Mouse (Mus musculus) C2C12 (cell line): ENCODE measurements at regions not wholly inside any gene's neighbourhood (a gene's known extent, or its start where the extent isn't known, plus 50 kb on each side); places are given as distances from the start of the nearest gene placed in this dataset.

Experiments
- H3K27me3 ChIP-seq: one replicate; pipeline ENCODE4 v1.6.1; 2011; ENCODE audit not compliant: control insufficient read depth, insufficient read depth, insufficient read length
- H3K36me3 ChIP-seq: one replicate; pipeline ENCODE4 v1.6.1; 2011; ENCODE audit not compliant: control insufficient read depth, insufficient read depth
- H3K4me3 ChIP-seq: one replicate; pipeline ENCODE4 v1.5.1; 2011; ENCODE audit warnings: mild to moderate bottlenecking, control low read depth; ENCODE audit not compliant: poor library complexity, insufficient read depth, severe bottlenecking
- H3K79me2 ChIP-seq: one replicate; pipeline ENCODE4 v1.6.1; 2011; ENCODE audit not compliant: control insufficient read depth, insufficient read depth
- H3K79me3 ChIP-seq: one replicate; pipeline ENCODE4 v1.6.1; 2011; ENCODE audit warnings: low read depth, control low read depth
- H3ac ChIP-seq: one replicate; pipeline ENCODE3; 2011; ENCODE audit warnings: low read depth; ENCODE audit not compliant: control insufficient read depth, insufficient read length
- CEBPB ChIP-seq: IDR thresholded peaks from one replicate; pipeline ENCODE4 v1.6.1; 2011; ENCODE audit warnings: low read depth, mild to moderate bottlenecking, control low read depth, moderate library complexity
- CTCF ChIP-seq: IDR thresholded peaks from one replicate; pipeline ENCODE4 v1.5.1; 2011; ENCODE audit not compliant: control insufficient read depth, insufficient read depth, insufficient read length
- FOSL1 ChIP-seq: IDR thresholded peaks from one replicate; pipeline ENCODE4 v1.8.0; 2011; ENCODE audit warnings: mild to moderate bottlenecking, low read length; ENCODE audit not compliant: poor library complexity, insufficient read depth, severe bottlenecking
- MAX ChIP-seq: IDR thresholded peaks from one replicate; pipeline ENCODE4 v1.6.1; 2011; ENCODE audit warnings: mild to moderate bottlenecking, control low read depth
- MYOD1 ChIP-seq: IDR thresholded peaks from one replicate; pipeline ENCODE4 v1.6.1; 2011; ENCODE audit warnings: low read depth; ENCODE audit not compliant: control insufficient read depth, insufficient read length
- MYOG ChIP-seq: IDR thresholded peaks from one replicate; pipeline ENCODE4 v1.6.1; 2011; ENCODE audit not compliant: control insufficient read depth, insufficient read length; ENCODE audit errors: extremely low read depth
- USF1 ChIP-seq: IDR thresholded peaks from one replicate; pipeline ENCODE4 v1.6.1; 2011; ENCODE audit warnings: low read depth, mild to moderate bottlenecking, control low read depth, moderate library complexity

GRCm38 (mm10) chr17:10135111-10135510 lies 184.5 kb downstream of the Qk start:
- Histone ChIP-seq H3K79me2 (no peaks in the 10 kb centered on the region), H3ac (no peak overlapping the region), H3K27me3 (no peaks in the 10 kb centered on the region), H3K4me3 (no peak overlapping the region), H3K79me3 (no peaks in the 10 kb centered on the region), H3K36me3 (no peaks in the 10 kb centered on the region)
- TF ChIP-seq CTCF = no peak
- TF ChIP-seq MYOG = no peak
- no peak for TF ChIP-seq FOSL1
- TF ChIP-seq CEBPB = no peak
- no peak for TF ChIP-seq USF1
- TF ChIP-seq MYOD1 = no peak
- TF ChIP-seq MAX = no peak

DNA sequence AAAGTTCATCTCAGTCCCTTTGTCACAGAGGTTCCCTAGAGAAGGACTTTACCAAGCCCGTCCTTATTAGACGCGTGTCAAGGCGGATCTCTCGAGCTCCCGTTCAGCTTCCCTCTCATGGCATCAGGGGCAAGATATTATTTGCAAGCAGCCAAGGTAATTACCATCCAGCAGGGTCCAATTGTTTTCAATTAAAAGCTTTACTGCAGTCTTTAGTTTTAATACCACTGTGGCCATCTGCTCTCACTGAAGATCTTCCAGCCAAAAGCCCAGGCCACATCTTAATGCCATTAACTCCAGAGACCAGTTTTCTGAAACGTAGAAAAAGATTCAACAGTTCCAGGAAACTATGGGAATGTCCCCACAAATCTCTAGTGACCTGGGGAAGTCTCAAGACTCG lies 191.1 kb downstream of the Qk start:
- no peaks in the 10 kb centered on the region for H3K79me2 ChIP-seq
- H3K79me3 ChIP-seq = no peaks in the 10 kb centered on the region
- H3K36me3 ChIP-seq = no peaks in the 10 kb centered on the region
- H3K4me3 ChIP-seq = no peak overlapping the region
- no peaks in the 10 kb centered on the region for H3K27me3 ChIP-seq
- TF ChIP-seq CTCF (no peak), USF1 (no peak), MYOG (no peak), CEBPB (no peak), FOSL1 (no peak), MYOD1 (no peak), MAX (no peak)
- H3ac ChIP-seq = no peak overlapping the region

- no peak for TF ChIP-seq MYOG
- TF ChIP-seq FOSL1 = no peak
- TF ChIP-seq MYOD1 = no peak
- TF ChIP-seq MAX = no peak
- no peak for TF ChIP-seq CTCF
- Histone ChIP-seq H3K79me2 (no peaks in the 10 kb centered on the region), H3ac (no peak overlapping the region), H3K4me3 (no peak overlapping the region), H3K27me3 (no peaks in the 10 kb centered on the region), H3K79me3 (no peaks in the 10 kb centered on the region), H3K36me3 (no peaks in the 10 kb centered on the region)
Observed at GRCm38 (mm10) chr17:10122411-10122810, 197.2 kb downstream of the Qk start.

DNA sequence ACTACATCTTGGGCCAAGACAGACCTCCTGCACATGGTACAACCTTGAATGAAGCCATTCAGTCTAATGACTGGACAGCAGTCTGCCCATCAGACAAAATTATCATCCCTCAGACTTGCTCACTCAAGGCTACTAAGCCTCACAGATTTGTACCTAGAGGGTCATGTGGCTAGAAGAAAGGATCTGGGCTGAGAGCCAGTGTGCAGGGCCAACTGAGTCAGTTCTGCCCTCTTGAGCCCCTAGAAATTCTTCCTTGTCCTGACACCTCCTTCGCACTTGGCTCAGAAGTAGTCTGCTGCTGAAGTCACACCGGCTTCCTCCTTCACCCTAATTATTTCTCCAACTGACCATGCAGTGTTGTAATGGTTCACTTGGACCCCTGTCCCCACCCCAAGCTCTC lies 207.5 kb downstream of the Qk start:
- TF ChIP-seq MYOD1 (no peak), CTCF (no peak), USF1 (no peak), CEBPB (no peak), MAX (no peak), FOSL1 (no peak), MYOG (no peak)
- Histone ChIP-seq H3K79me3 (no peaks in the 10 kb centered on the region), H3ac (no peak overlapping the region), H3K4me3 (no peak overlapping the region), H3K79me2 (no peaks in the 10 kb centered on the region), H3K36me3 (no peaks in the 10 kb centered on the region), H3K27me3 (no peaks in the 10 kb centered on the region)

- Histone ChIP-seq H3K79me2 (no peaks in the 10 kb centered on the region), H3K36me3 (no peaks in the 10 kb centered on the region), H3K4me3 (no peak overlapping the region), H3K27me3 (no peaks in the 10 kb centered on the region), H3ac (no peak overlapping the region), H3K79me3 (no peaks in the 10 kb centered on the region)
- TF ChIP-seq MYOD1 (no peak), MYOG (no peak), CEBPB (no peak), MAX (no peak), FOSL1 (no peak)
Observed at GRCm38 (mm10) chr17:10110375-10110675, 209.3 kb downstream of the Qk start.

GRCm38 (mm10) chr17:10109511-10110374 lies 209.9 kb downstream of the Qk start:
- no peaks in the 10 kb centered on the region for H3K79me2 ChIP-seq
- H3K27me3 ChIP-seq = no peaks in the 10 kb centered on the region
- H3ac ChIP-seq = no peak overlapping the region
- H3K36me3 ChIP-seq = no peaks in the 10 kb centered on the region
- TF ChIP-seq MYOG (no peak), FOSL1 (no peak), MAX (no peak), USF1 (no peak), CEBPB (no peak), MYOD1 (no peak), CTCF (no peak)
- H3K79me3 ChIP-seq = no peaks in the 10 kb centered on the region
- no peak overlapping the region for H3K4me3 ChIP-seq
